Mouse (Mus musculus) liver, embryonic 11.5 days (tissue): ENCODE measurements around the gene Wipf2. TPM values are rescaled to one million over a fixed set of nuclear protein-coding genes. Genes with fewer than 3 reads are reported as not detected.
"Not testable (repeated sequence)": the region's sequence is repeated elsewhere in the genome, so short reads cannot be mapped to it uniquely, and the experiment has no call there.

Experiments
- ATAC-seq: fragments of 200-750 bp; cut with Nextera tagmentation; replicated peaks from 2 replicates; pipeline ENCODE4 v1.8.0; 2017; ENCODE audit warnings: moderate number of reproducible peaks, mild to moderate bottlenecking, moderate TSS enrichment, moderate library complexity; ENCODE audit not compliant: low FRiP score
- DNase-seq: peaks from one replicate; pipeline ENCODE4 v3.0.0-alpha.2; 2017; ENCODE audit warnings: low spot score
- H3K27ac ChIP-seq: fragments of 300-500 bp; sonication (generic); 2 replicates; pipeline ENCODE4 v1.5.1; 2014; ENCODE audit warnings: mild to moderate bottlenecking, low read depth, low read length, control low read depth
- H3K27me3 ChIP-seq: fragments of 300-500 bp; sonication (generic); replicated peaks from 2 replicates; pipeline ENCODE4 v1.6.1; 2014; ENCODE audit warnings: low read length, mixed read lengths; ENCODE audit not compliant: control insufficient read depth, insufficient read depth
- H3K36me3 ChIP-seq: fragments of 300-500 bp; sonication (generic); 2 replicates; pipeline ENCODE4 v1.6.1; 2014; ENCODE audit warnings: mild to moderate bottlenecking, low read length, moderate library complexity, mixed read lengths; ENCODE audit not compliant: control insufficient read depth, insufficient read depth
- H3K4me1 ChIP-seq: fragments of 300-500 bp; sonication (generic); replicated peaks from 2 replicates; pipeline ENCODE4 v1.6.1; 2014; ENCODE audit warnings: low read length, mixed read lengths; ENCODE audit not compliant: control insufficient read depth, insufficient read depth
- H3K4me2 ChIP-seq: fragments of 300-500 bp; sonication (generic); 2 replicates; pipeline ENCODE4 v1.6.1; 2014; ENCODE audit warnings: mild to moderate bottlenecking, control low read depth, moderate library complexity
- H3K4me3 ChIP-seq: fragments of 300-500 bp; sonication (generic); 2 replicates; pipeline ENCODE4 v1.5.1; 2014; ENCODE audit warnings: low read depth, low read length, control low read depth
- H3K9ac ChIP-seq: fragments of 300-500 bp; sonication (generic); 2 replicates; pipeline ENCODE4 v1.6.1; 2014; ENCODE audit warnings: low read depth, low read length, control low read depth
- H3K9me3 ChIP-seq: fragments of 300-500 bp; sonication (generic); 2 replicates; pipeline ENCODE4 v1.6.1; 2016; ENCODE audit warnings: low read length, inconsistent platforms, mixed read lengths; ENCODE audit not compliant: control insufficient read depth
- WGBS: fragments of 180-500 bp; shearing (Covaris S2); extraction: QIAGEN DNeasy Blood & Tissue Kit; methylation state at CpG from one replicate; pipeline ENCODE4 v1.1.7; 2014; 5-methylcytosine and 5-hydroxymethylcytosine counted together
- polyA plus RNA-seq: library from polyadenylated mRNA; unstranded; fragments of >200 nt; fragmentation: Nextera tagmentation; extraction: Ambion mirVana; gene quantifications from 2 replicates; pipeline ENCODE4 v1.2.1, GENCODE M21; 2014

Gene Wipf2
- polyA plus RNA-seq, 1 experiment from 2014 or later: 4.7 TPM

DNA sequence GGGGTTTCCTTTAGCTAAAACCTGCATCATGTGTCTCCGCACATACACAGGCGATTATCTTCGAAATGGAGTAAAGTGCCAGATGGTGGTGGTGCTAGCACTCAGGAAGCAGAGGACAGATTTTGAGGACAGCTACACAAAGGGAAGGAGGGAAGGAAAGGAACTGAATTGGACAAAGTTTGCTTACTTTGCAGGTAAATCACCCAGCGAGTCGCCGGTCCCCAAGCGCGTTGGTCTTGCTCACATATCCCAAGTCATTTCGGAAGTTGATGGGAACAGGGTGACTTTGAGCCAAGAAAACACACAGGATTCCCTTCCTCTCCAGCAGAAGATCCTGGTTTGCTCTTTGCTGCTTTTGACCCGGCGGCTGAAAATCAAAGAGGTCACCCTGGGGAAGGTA, 55.6 kb downstream of the Wipf2 start:
- Histone ChIP-seq H3K4me3 (no peak overlapping the region), H3K27me3 (no peaks in the 10 kb centered on the region), H3K4me1 (peaks cover 13% of the 10 kb centered on the region), H3K4me2 (no peak overlapping the region), H3K27ac (no peak overlapping the region), H3K9me3 (no peaks in the 10 kb centered on the region), H3K9ac (no peak overlapping the region), H3K36me3 (peaks cover 61% of the 10 kb centered on the region)
- ATAC-seq: no peak
- DNase-seq: no peak
- 95% methylated on average over 11 of the region's 11 CpGs for WGBS

- DNase-seq, H3K4me3 ChIP-seq, ATAC-seq, H3K27me3 ChIP-seq, H3K9ac ChIP-seq, H3K4me2 ChIP-seq, H3K27ac ChIP-seq, H3K9me3 ChIP-seq: not testable (repeated sequence)
- Histone ChIP-seq H3K36me3 (peaks cover 43% of the 10 kb centered on the region), H3K4me1 (peaks cover 34% of the 10 kb centered on the region)
- 69% methylated on average over 15 of the region's 15 CpGs for WGBS
These were observed 58.4 kb downstream of the Wipf2 start for GRCm38 (mm10) chr11:98921813-98922212.

GRCm38 (mm10) chr11:98922307-98922706, 58.9 kb downstream of the Wipf2 start:
- not testable (repeated sequence) for DNase-seq, ATAC-seq, H3K4me2 ChIP-seq, H3K4me3 ChIP-seq, H3K27ac ChIP-seq, H3K9me3 ChIP-seq, H3K27me3 ChIP-seq, H3K9ac ChIP-seq
- WGBS: 64% methylated on average over 10 of the region's 10 CpGs
- Histone ChIP-seq H3K36me3 (peaks cover 38% of the 10 kb centered on the region), H3K4me1 (peaks cover 34% of the 10 kb centered on the region)

- H3K4me1 ChIP-seq: peaks cover 36% of the 10 kb centered on the region
- ATAC-seq, DNase-seq: not testable (repeated sequence)
These were observed 59.6 kb downstream of the Wipf2 start for GRCm38 (mm10) chr11:98922851-98923711.

GRCm38 (mm10) chr11:98924633-98925175, 61.3 kb downstream of the Wipf2 start:
- WGBS: 50% methylated on average over 5 of the region's 5 CpGs
- H3K4me2 ChIP-seq: no peak overlapping the region; the same call in 1 of the 2 replicates
- no peak for ATAC-seq
- no peaks in the 10 kb centered on the region for H3K9me3 ChIP-seq
- peaks cover 18% of the 10 kb centered on the region for H3K36me3 ChIP-seq
- H3K27me3 ChIP-seq: no peaks in the 10 kb centered on the region; the same call in 1 of the 2 replicates
- H3K27ac ChIP-seq: peak overlapping the region; percentile 19; the same call in 1 of the 2 replicates
- no peak overlapping the region for H3K4me3 ChIP-seq
- H3K9ac ChIP-seq: no peak overlapping the region
- H3K4me1 ChIP-seq: peaks cover 43% of the 10 kb centered on the region
- no peak for DNase-seq

More at GRCm38 (mm10) chr11:98922851-98923711, 59.6 kb downstream of the Wipf2 start:
- H3K4me3 ChIP-seq, H3K4me2 ChIP-seq, H3K27me3 ChIP-seq, H3K27ac ChIP-seq, H3K9me3 ChIP-seq, H3K9ac ChIP-seq: not testable (repeated sequence)
- peaks cover 32% of the 10 kb centered on the region for H3K36me3 ChIP-seq
- 71% methylated on average over 16 of the region's 16 CpGs for WGBS

DNA sequence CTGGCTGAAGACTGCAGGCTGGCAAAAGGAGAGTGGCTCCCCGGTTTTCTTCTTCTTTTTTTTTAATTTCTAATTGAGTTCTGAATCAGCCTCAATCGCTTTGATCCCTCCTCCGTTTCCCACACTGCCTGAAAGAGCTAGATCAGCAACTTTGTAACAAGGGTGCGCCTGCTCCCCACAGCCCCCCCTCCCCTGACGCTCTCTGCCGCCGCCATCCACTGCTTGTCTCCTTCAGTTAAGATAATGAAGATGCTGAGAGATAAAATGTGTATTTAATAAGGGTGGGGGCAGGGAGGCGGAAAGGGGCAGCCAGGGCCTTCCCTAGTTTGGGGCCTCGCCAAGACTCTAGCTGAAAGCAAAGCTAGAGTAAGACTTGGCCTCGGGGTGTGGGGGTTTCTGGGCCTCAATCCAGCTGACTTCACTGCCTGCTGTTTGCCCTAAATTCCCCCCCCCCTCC, 61.9 kb downstream of the Wipf2 start:
- Histone ChIP-seq H3K4me2 (no peak overlapping the region), H3K9me3 (no peaks in the 10 kb centered on the region), H3K27ac (no peak overlapping the region), H3K4me3 (no peak overlapping the region), H3K4me1 (peaks cover 49% of the 10 kb centered on the region), H3K27me3 (no peaks in the 10 kb centered on the region; the same call in none of the 2 replicates), H3K36me3 (peaks cover 15% of the 10 kb centered on the region; the same call in 1 of the 2 replicates), H3K9ac (no peak overlapping the region)
- ATAC-seq (no peak; the same call in 1 of the 2 replicates), DNase-seq (no peak)
- WGBS: 18% methylated on average over 10 of the region's 10 CpGs

DNA sequence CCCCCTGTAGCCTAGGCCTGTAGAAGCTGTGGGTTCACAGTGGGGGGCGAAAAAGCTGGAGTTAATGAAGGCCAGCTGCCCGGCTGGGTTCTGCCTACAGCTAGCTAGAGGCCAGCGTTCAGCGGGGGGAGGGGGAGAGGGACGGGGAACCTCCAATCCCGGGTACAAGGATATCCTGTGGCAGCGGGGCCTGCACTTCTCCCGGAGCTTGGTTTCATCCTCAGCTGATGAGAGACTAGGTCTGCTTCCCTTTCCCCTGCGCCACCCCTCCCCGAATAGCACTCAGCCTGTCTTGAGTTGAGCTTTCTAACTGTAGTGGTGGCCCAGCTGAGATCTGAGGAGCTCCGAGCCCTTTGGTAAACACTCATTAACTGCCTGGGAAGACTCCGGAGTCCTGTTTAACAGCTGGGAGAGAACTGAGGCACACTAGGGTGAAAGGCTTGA, 62.5 kb downstream of the Wipf2 start:
- H3K27ac ChIP-seq: peak overlapping the region; percentile 68
- peaks cover 10% of the 10 kb centered on the region; the same call in 1 of the 2 replicates for H3K36me3 ChIP-seq
- no peak overlapping the region for H3K4me3 ChIP-seq
- no peaks in the 10 kb centered on the region for H3K9me3 ChIP-seq
- peak overlapping the region; percentile 10; the same call in 1 of the 2 replicates for H3K4me2 ChIP-seq
- 17% methylated on average over 12 of the region's 12 CpGs for WGBS
- peaks cover 3% of the 10 kb centered on the region for H3K27me3 ChIP-seq
- peaks cover 55% of the 10 kb centered on the region for H3K4me1 ChIP-seq
- DNase-seq (no peak), ATAC-seq (no peak)
- no peak overlapping the region for H3K9ac ChIP-seq

- ATAC-seq (no peak), DNase-seq (no peak)
- Histone ChIP-seq H3K4me3 (no peak overlapping the region), H3K9me3 (no peaks in the 10 kb centered on the region), H3K27me3 (peaks cover 10% of the 10 kb centered on the region), H3K4me1 (peaks cover 60% of the 10 kb centered on the region), H3K4me2 (no peak overlapping the region), H3K27ac (peak overlapping the region; percentile 68; the same call in 1 of the 2 replicates), H3K9ac (no peak overlapping the region), H3K36me3 (peaks cover 7% of the 10 kb centered on the region; the same call in 1 of the 2 replicates)
- 73% methylated on average over 7 of the region's 7 CpGs for WGBS
These were observed 63.1 kb downstream of the Wipf2 start for GRCm38 (mm10) chr11:98926553-98926952.
